Mouse (Mus musculus) megakaryocyte, embryonic 14.5 days (primary cell): Measurements from ENCODE around the gene H1foo. TPM values are rescaled to one million over a fixed set of nuclear protein-coding genes. Genes with fewer than 3 reads are reported as not detected.

Source experiments
- H3K27me3 ChIP-seq: replicated peaks from 2 replicates; pipeline ENCODE3; 2012; ENCODE audit warnings: inconsistent platforms
- H3K36me3 ChIP-seq: replicated peaks from 2 replicates; pipeline ENCODE3; 2012; ENCODE audit warnings: low read length, inconsistent platforms, mixed read lengths
- H3K4me1 ChIP-seq: 2 replicates; pipeline ENCODE4 v1.6.1; 2012; ENCODE audit warnings: inconsistent platforms
- H3K4me3 ChIP-seq: replicated peaks from 2 replicates; pipeline ENCODE3; 2012; ENCODE audit warnings: moderate library complexity, mild to moderate bottlenecking, inconsistent platforms
- H3K9me3 ChIP-seq: 2 replicates; pipeline ENCODE4 v1.6.1; 2012; ENCODE audit warnings: inconsistent platforms
- FLI1 ChIP-seq: IDR thresholded peaks from 2 replicates; pipeline ENCODE4 v1.6.1; 2012; ENCODE audit warnings: low read length, inconsistent platforms, mixed read lengths
- GATA1 ChIP-seq: IDR thresholded peaks from 3 replicates; pipeline ENCODE4 v1.6.1; 2012; ENCODE audit warnings: mixed read lengths, low read length, inconsistent platforms, borderline replicate concordance
- polyA plus RNA-seq: library from polyadenylated mRNA; stranded (reverse); fragments of >175 nt; gene quantifications from 2 replicates; pipeline ENCODE4 v1.2.3, GENCODE M21; 2012; ENCODE audit warnings: low replicate concordance; ENCODE audit not compliant: insufficient read depth

The H1foo gene
- polyA plus RNA-seq, 1 experiment = not detected

DNA sequence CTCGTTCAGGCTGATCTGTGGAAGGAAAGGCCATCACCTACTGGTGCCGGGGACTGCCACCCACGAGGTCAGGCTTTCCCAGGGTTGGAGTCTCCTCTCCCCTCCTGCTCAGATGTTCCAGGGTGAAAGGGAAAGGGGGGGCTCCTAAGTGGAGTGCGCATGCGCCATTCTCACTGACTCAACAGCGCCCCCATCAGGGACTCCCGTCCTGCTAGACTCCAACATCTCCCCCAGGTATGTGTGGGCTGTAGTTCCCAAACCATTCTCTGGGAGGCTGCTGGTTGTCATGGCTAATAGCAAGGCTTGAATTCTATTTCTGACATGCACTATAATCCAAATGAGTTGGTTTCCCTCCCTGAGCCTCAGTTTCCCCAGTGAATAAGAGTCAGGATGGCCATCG is 33.9 kb downstream of the H1foo start:
- Histone ChIP-seq H3K36me3 (peaks cover 55% of the 10 kb centered on the region), H3K4me1 (peaks cover 38% of the 10 kb centered on the region), H3K9me3 (no peaks in the 10 kb centered on the region), H3K27me3 (peaks cover 36% of the 10 kb centered on the region), H3K4me3 (no peak overlapping the region)
- TF ChIP-seq GATA1 = no peak
- TF ChIP-seq FLI1 = no peak

DNA sequence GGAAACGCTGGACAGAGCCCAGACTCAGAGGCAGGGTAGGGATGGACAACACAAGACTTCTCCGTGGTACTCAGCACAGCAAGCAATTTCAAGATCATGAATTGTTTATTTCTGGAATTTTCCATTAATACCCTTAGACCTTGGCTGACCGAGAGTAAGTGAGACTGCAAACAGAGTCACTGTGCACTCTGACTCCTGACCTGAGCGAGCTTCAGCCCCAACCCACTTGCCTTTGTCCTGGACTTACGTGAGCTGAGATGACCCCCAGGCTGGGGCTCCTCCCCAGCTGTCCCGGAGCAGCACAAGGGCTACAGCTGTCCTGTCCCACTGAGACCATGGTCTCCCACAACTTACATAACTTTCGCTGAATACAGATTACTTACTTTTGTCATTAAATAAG is 38.2 kb downstream of the H1foo start:
- peaks cover 43% of the 10 kb centered on the region for H3K27me3 ChIP-seq
- no peak overlapping the region for H3K4me3 ChIP-seq
- H3K4me1 ChIP-seq = peaks cover 45% of the 10 kb centered on the region
- no peaks in the 10 kb centered on the region for H3K9me3 ChIP-seq
- H3K36me3 ChIP-seq = peaks cover 18% of the 10 kb centered on the region
- TF ChIP-seq GATA1 (no peak), FLI1 (no peak)

- Histone ChIP-seq H3K9me3 (no peaks in the 10 kb centered on the region), H3K36me3 (peaks cover 12% of the 10 kb centered on the region), H3K4me1 (peaks cover 40% of the 10 kb centered on the region), H3K4me3 (no peak overlapping the region), H3K27me3 (peaks cover 49% of the 10 kb centered on the region)
- TF ChIP-seq FLI1 = no peak
- TF ChIP-seq GATA1 = no peak
Measured at GRCm38 (mm10) chr6:115983306-115984038, 38.7 kb downstream of the H1foo start.

DNA sequence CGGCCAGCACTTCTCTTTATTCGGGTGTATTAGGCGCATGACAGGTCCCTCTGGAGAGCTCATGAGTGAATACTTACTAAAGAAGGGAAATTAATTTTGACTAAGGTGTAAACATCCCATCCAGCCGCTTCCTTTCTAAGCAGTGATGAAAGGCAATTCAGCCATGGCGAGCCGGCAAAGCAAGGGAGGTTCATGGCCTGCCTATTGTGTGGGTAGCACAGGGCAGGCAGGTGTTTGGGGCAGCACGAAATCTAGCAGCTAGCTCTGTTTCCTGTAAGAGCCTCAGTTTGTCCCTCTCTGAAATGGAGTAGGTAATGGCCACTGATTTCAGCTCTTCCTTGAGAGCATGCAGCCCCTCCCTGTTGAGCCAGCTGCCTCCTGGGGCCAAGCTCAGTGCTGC is 39.8 kb downstream of the H1foo start:
- H3K36me3 ChIP-seq = peaks cover 6% of the 10 kb centered on the region
- H3K9me3 ChIP-seq = no peaks in the 10 kb centered on the region
- peaks cover 38% of the 10 kb centered on the region for H3K4me1 ChIP-seq
- no peak overlapping the region for H3K4me3 ChIP-seq
- peaks cover 60% of the 10 kb centered on the region for H3K27me3 ChIP-seq
- TF ChIP-seq FLI1 (no peak), GATA1 (no peak)

DNA sequence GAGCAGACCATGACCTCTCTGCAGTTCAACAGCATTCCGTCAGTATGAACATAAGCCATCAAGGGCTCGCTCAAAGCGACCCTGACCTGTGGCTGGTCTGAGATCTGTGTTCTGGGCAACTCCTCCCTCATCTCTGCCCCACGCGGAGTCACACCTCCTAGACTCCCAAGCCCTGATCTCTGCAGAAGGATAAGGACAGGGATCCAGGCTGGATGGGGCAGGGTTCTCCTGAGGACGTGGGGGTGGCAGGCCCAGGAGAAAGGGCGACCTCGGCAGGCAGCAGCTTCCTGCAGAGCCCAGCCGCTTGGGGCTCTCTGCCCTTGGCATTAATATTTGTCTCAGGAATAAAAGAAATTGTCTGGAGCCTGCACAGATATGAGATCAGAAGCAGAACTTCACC is 40.9 kb downstream of the H1foo start:
- H3K4me1 ChIP-seq = peaks cover 40% of the 10 kb centered on the region
- H3K9me3 ChIP-seq = no peaks in the 10 kb centered on the region
- H3K4me3 ChIP-seq = no peak overlapping the region
- H3K36me3 ChIP-seq = no peaks in the 10 kb centered on the region
- TF ChIP-seq GATA1 = no peak
- H3K27me3 ChIP-seq = peaks cover 68% of the 10 kb centered on the region

- no peak overlapping the region for H3K4me3 ChIP-seq
- H3K9me3 ChIP-seq = no peaks in the 10 kb centered on the region
- peaks cover 45% of the 10 kb centered on the region for H3K4me1 ChIP-seq
- H3K27me3 ChIP-seq = peaks cover 77% of the 10 kb centered on the region
- no peaks in the 10 kb centered on the region for H3K36me3 ChIP-seq
- TF ChIP-seq GATA1 (no peak), FLI1 (no peak)
Measured at GRCm38 (mm10) chr6:115986472-115987095, 41.8 kb downstream of the H1foo start.

DNA sequence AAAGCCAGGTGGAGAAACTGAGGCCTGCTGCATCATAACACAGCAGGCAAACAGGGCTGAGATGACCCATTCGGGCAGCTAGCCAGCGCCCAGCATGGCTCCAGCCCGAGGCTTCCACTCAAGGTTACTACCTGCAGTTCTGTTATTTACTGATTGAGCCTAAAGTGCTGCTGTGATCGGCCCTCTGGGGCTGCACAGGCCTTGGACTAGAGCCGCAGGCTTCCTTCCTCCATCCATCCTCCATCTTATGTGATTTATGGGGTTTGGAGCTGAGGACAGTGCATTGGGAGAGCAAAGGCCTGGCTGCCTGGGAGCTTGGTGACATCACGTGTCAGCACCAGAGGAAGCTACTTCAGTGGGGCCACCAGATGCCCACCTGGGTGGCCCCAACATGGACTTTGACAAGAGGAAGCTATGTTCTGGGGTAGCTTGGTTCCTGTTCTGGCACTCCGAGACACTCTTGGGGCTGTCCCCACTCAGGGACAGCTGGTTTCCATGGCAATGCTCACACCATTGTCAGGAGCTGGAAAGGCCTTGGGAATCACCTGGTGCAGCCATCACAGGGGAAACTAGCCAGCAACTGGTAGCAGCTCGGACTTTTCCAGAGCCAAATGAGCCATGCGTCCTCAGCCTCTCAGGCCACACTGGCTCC is 42.5 kb downstream of the H1foo start:
- Histone ChIP-seq H3K27me3 (peaks cover 83% of the 10 kb centered on the region), H3K4me1 (peaks cover 52% of the 10 kb centered on the region)
- no peak for TF ChIP-seq FLI1

DNA sequence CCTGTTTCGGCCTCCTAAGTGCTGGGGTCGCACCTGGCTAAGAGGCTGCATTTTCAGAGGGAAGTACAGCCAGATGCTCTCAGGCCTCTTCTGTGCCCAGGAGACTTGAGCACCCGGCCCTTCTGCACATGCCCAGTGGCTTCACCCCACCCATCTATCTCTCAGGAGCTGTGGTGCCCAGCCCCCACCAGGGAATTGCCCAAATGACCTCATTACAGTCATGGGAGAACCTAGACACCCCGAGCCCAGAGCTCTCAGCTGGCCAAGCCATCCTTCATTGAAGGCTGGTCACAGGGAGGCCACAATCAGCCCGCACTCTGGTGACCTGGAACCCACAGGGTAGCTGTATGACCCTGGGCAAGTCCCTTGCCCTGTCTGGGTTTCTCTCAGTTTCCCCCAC is 44.3 kb downstream of the H1foo start:
- TF ChIP-seq FLI1 (no peak), GATA1 (no peak)
- no peak overlapping the region for H3K4me3 ChIP-seq
- no peaks in the 10 kb centered on the region for H3K36me3 ChIP-seq
- no peaks in the 10 kb centered on the region for H3K9me3 ChIP-seq
- H3K4me1 ChIP-seq = peaks cover 67% of the 10 kb centered on the region
- H3K27me3 ChIP-seq = peaks cover 90% of the 10 kb centered on the region

More for the DNA sequence above, 42.5 kb downstream of the H1foo start:
- no peaks in the 10 kb centered on the region for H3K9me3 ChIP-seq
- no peak overlapping the region for H3K4me3 ChIP-seq
- no peaks in the 10 kb centered on the region for H3K36me3 ChIP-seq

- H3K36me3 ChIP-seq = no peaks in the 10 kb centered on the region
- H3K4me1 ChIP-seq = peaks cover 73% of the 10 kb centered on the region
- H3K27me3 ChIP-seq = peaks cover 94% of the 10 kb centered on the region
- TF ChIP-seq FLI1 = no peak
- no peak for TF ChIP-seq GATA1
- peak overlapping the region; percentile 0 for H3K4me3 ChIP-seq
- H3K9me3 ChIP-seq = no peaks in the 10 kb centered on the region
Measured at GRCm38 (mm10) chr6:115989607-115990006, 44.9 kb downstream of the H1foo start.

- peaks cover 71% of the 10 kb centered on the region for H3K4me1 ChIP-seq
- H3K27me3 ChIP-seq = peaks cover 90% of the 10 kb centered on the region
- TF ChIP-seq FLI1 = no peak
- TF ChIP-seq GATA1 = no peak
- H3K36me3 ChIP-seq = no peaks in the 10 kb centered on the region
- H3K9me3 ChIP-seq = no peaks in the 10 kb centered on the region
- H3K4me3 ChIP-seq = no peak overlapping the region
Measured at GRCm38 (mm10) chr6:115990056-115990455, 45.3 kb downstream of the H1foo start.
